Mouse (Mus musculus): Measurements from ENCODE around the gene Slpi.

Gene Slpi

DNA sequence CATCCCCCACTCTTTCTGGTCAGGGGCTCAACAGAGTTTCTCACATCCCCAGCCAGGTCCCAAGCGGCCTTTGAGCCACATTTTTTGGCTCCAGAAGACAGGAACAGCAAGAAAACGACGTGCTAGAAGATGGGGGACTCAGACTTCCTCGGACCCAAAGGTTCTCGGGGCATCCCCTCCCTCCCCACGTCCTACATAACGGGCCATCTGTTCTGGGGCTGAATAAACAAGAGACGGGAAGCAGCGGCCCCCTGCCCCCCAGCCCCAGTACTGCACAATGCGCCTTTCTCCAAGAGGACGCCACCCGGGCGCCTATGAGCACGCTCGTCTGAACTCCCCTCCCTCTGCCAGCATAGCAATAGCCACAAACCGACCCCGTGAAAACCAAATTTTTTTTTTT is at the start of gene Slpi:
Slpi (minus strand) TSS at position 76 of the 400 bp plus-strand sequence.
- DNase-seq (ENCODE audit: low spot score in 2 of 2) = no peak

GRCm38 (mm10) chr2:164438257-164438656 is 49.4 kb upstream of the Slpi start:
- no peak for DNase-seq (ENCODE audit: low spot score in 2 of 2)

DNA sequence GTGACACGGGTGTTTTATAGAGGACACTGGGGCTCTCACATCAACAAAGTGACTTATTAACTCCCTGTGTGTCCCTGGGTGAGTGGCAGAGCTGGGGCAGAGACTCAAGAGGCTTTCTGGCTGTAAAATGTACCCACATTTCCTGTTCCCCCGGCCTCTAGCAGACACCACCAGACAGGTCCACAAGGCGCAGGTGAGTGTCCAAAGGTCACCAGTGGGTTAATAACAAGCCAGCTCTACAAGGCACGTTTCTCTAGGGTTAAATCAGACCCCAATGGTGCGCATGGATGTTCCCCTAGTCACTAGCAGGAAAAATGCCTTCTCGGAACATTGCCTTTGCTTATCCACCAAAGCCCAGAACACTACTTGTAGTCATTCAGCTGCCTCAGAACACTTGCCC is 48.8 kb upstream of the Slpi start:
- no peak for DNase-seq (ENCODE audit: low spot score in 2 of 2)

- no peak for DNase-seq (ENCODE audit: low spot score in 2 of 2)
Observed at GRCm38 (mm10) chr2:164436961-164437360, 48.1 kb upstream of the Slpi start.

DNA sequence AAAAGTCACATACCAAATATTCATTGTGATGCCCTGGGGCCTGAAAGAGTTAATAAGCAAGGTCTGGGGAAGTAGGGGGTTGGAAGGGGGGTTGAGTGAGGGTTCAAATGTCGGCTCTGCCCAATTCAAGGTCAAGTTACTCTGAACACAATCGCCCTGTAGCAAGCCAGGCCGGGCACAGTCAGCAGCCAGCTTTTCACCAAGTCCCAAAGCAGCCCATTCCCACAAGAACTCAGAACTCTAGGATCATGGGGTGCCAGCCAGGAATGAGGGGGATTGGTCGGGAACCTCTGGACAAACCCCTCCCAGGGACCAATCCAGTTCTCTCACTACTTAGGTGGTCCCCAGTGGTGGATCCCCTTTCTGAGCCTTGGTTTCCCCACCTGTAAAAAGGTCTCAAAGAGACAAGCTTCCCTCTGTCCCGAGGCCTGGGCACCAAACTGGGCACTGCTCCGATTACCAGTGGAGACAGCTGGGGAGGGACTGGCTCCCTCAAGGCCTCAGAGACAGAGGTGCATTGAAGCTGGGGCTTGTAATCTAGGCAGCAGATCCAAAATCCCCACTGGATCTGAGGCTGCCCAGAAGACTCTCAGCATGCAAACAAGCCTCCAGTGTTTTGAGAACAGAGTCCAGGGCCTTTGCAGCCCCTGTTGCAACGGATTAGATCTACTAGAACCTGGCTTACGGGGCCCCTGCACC is 47.5 kb upstream of the Slpi start:
- DNase-seq (ENCODE audit: low spot score in 2 of 2) = no peak

DNA sequence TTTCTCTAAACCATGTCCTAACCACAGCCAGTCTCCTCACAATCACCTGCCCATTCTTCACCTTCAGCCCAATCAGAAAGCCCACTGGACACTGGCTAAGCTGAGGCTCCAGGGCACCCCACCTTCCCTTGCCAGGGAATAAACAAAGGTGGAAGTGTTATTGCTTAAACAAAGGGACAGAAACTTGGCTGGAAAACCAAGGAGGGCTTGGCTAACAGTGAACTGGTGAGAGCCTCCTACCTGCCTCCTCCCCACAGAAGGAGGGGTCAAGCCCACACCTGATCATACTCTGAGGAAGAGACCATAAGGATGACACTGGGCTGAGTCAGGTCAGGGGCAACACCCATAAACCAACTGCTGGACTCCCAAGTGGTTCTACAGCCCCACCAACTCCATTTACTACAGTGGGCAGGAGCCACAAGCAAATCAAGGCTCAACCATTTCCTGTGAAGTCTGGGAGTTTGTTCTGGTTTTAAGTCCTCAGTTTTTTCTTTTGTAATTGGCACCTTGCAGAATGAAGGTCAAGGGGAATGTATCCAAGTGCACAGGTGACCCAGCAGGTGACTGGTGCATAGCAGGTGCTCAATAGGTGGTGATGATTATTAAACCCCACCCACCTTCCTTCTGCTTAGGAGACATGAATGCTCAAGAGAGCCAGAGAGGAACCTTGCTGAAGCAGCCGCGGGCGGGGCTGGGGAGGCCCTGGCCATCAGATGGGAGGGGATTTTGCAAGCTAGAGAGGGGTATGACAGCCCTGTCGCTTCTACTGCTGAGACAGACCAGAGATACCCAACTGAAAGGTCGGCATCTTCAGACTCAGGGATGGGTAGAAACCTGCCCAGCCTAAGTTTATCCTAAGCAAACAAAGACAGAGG is 46.6 kb upstream of the Slpi start:
- peak; percentile 25 to 27 for DNase-seq (ENCODE audit: low spot score in 2 of 2)

DNA sequence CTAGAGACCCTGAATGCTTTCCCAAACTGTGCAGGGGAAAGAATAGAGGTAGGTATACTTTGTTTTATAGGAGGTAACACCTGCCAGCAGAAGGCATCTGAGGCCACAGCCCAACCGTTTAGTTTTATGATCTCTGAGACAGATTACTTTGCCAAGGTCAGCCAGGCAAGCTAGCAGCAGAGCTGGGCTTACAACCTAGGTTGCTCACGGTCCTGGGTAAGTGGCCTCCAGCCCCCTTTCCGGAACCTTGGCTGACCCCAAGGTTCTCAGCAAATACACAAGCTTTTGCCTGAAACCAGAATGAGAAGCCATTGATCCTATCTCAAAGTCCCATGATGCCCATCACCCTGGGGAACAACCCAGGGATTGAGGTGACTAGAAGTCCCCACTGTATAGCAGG is 45.8 kb upstream of the Slpi start:
- DNase-seq (ENCODE audit: low spot score in 2 of 2) = no peak

GRCm38 (mm10) chr2:164433278-164433895 is 44.5 kb upstream of the Slpi start:
- DNase-seq (ENCODE audit: low spot score in 2 of 2) = no peak

DNA sequence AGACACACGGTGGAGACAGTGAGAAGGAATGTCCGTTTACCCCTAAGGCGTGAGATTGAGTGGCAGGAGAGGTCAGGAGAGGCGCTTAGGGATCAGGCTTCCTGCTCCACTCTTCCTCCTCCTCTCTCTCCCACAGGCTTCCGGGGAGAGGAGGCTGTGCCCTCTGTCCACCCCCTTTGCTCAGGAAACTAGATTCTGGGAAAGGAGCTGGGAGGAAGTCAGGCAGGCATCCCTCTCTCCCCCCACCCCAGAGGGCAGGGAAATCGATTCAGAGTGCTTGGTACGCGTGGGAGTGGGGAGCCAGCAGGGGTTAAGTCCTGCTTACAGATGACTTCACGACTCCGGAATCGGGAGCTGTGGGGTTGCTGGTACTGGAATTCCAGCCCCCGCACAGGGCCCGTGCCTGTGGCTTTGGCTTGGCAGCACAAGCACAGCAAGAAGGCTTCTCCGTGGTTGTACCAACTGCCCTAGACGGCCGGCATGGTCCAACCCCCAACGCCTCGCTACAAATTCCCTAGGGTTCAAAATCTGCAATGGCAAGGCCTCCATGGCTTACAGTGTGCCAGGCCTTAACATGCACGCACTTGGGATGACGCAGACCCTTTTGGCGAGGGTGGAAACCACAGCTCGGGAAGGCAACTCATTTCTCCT is 43.8 kb upstream of the Slpi start:
- no peak for DNase-seq (ENCODE audit: low spot score in 2 of 2)

GRCm38 (mm10) chr2:164431676-164432465 is 43.0 kb upstream of the Slpi start:
- no peak for DNase-seq (ENCODE audit: low spot score in 2 of 2)

GRCm38 (mm10) chr2:164430697-164431096 is 41.8 kb upstream of the Slpi start:
- no peak for DNase-seq (ENCODE audit: low spot score in 2 of 2)

GRCm38 (mm10) chr2:164429881-164430615 is 41.2 kb upstream of the Slpi start:
- no peak for DNase-seq (ENCODE audit: low spot score in 2 of 2)

GRCm38 (mm10) chr2:164428451-164428850 is 39.6 kb upstream of the Slpi start:
- DNase-seq (ENCODE audit: low spot score in 2 of 2) = no peak

GRCm38 (mm10) chr2:164426952-164427351 is 38.1 kb upstream of the Slpi start:
- no peak for DNase-seq (ENCODE audit: low spot score in 2 of 2)

GRCm38 (mm10) chr2:164426121-164426520 is 37.2 kb upstream of the Slpi start:
- no peak for DNase-seq (ENCODE audit: low spot score in 2 of 2)

- no peak for DNase-seq (ENCODE audit: low spot score in 2 of 2)
Observed at GRCm38 (mm10) chr2:164425401-164425800, 36.5 kb upstream of the Slpi start.

DNA sequence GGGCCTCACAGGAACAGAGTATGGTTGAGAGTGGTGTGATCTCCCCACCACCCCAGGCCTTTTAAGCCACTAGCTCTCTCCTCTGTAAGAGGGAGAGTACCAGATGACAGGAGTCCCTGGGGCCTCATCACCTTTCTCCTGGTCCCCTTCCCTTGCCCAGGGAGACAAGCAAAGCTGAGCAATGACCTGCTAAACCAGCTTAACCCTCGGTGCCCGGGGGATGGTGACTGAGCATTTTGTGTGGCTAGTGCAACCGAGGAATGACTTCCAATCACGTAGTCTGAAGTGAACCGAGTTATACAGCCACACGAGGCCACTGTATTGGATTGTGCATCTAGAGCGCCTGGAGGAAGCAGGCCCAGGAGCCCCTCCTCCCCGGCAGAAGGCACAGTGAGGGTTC is 35.5 kb upstream of the Slpi start:
- no peak for DNase-seq (ENCODE audit: low spot score in 2 of 2)

- DNase-seq (ENCODE audit: low spot score in 2 of 2) = no peak
Observed at GRCm38 (mm10) chr2:164423464-164423863, 34.6 kb upstream of the Slpi start.

GRCm38 (mm10) chr2:164422675-164423393 is 33.9 kb upstream of the Slpi start:
- DNase-seq (ENCODE audit: low spot score in 2 of 2) = peak; percentile 84 to 85

DNA sequence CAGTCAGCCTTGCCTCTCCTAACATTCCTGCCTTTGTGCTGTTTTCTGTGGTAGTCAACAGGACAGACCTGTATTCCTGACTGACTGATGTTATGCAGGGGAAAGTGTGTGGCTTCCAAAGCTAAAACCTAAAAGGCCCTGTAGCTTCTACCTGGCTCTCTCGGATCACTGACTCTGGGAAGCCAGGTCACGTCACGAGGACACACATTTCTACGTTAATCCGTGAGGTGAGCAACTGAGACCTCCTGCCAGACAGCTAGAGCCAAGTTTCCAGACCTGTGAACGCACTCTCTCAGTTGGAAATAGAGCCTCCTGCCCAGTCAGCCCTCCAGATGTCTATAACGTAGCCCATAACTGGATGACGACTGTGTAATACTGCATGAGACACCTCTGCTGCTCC is 33.1 kb upstream of the Slpi start:
- DNase-seq (ENCODE audit: low spot score in 2 of 2) = no peak
